Mouse (Mus musculus): ENCODE results near the gene Tead2. TPM values are rescaled to one million over a fixed set of nuclear protein-coding genes. Genes with fewer than 3 reads are reported as not detected.
A peak's percentile ranks its signal among the peaks of the same experiment; 100 is the strongest.

Tead2 gene
- polyA plus RNA-seq, 1 experiment from 2014 or later = 207 TPM

DNA sequence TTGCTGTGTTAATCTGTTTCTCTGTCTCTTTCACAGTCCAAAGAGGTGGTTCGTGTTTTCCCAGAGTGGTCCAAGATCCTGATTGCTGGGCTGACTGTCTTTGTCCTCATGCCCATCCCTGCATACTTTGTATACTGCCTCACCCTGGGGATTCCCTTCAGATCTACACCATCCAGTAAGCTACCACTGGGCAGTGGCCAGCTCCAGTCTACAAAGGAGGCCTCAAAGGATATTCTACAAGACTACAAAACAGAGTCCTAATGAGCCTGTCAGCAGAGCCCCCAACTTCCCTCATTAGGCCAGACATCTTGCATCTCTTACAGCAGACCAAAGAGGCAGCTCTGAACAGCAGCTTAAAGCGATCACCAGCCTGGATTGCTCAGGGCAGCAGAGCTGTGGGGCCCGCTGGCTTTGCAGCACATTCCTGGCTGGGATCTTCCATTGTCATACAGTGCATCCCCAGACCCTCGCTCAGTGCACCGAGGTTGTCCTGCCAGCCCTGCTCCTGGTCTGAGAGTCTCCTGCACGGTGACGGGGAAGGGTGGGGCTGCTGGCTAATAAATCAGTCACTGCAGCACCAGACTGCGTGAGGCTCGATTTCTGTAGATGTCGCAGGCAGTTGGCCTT lies 57.3 kb downstream of the Tead2 start:
- ATAC-seq (replicated peaks; ENCODE audit: low FRiP score) = no peak
- no peak overlapping the region for H3K9ac ChIP-seq
- H3K36me3 ChIP-seq = no peaks in the 10 kb centered on the region
- no peak overlapping the region for H3K4me2 ChIP-seq
- WGBS = 41% methylated on average over 10 of the region's 10 CpGs
- H3K4me3 ChIP-seq (replicated peaks) = no peak overlapping the region
- peaks cover 15% of the 10 kb centered on the region; the same call in 1 of the 2 replicates for H3K27me3 ChIP-seq
- H3K27ac ChIP-seq = no peak overlapping the region
- no peaks in the 10 kb centered on the region for H3K9me3 ChIP-seq (replicated peaks)
- peaks cover 11% of the 10 kb centered on the region for H3K4me1 ChIP-seq

DNA sequence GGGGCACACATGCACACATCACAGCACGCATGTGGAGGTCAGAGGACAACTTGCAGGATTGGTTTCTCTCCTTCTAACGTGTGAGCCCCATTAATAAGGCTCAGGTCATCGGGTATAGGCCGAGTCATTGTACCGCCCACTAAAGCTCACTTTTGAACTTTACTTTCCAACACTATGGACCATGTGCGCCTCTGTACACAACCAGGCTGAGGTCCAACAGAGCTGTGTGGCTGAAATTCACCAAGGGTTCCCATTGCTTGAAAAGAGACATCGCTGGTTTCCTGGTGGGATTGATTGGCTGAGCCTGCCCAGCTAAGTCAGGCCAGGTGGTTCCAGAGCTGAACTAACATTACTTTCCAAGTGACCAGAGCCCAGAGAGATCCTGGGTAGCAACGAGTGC lies 58.1 kb downstream of the Tead2 start:
- Histone ChIP-seq H3K27me3 (peaks cover 13% of the 10 kb centered on the region; the same call in 1 of the 2 replicates), H3K4me3 (replicated peaks) (no peak overlapping the region), H3K36me3 (no peaks in the 10 kb centered on the region), H3K27ac (no peak overlapping the region), H3K4me1 (peaks cover 9% of the 10 kb centered on the region), H3K4me2 (no peak overlapping the region), H3K9me3 (replicated peaks) (no peaks in the 10 kb centered on the region), H3K9ac (no peak overlapping the region)
- WGBS = 90% methylated on average over 8 of the region's 8 CpGs
- ATAC-seq (replicated peaks; ENCODE audit: low FRiP score) = no peak

DNA sequence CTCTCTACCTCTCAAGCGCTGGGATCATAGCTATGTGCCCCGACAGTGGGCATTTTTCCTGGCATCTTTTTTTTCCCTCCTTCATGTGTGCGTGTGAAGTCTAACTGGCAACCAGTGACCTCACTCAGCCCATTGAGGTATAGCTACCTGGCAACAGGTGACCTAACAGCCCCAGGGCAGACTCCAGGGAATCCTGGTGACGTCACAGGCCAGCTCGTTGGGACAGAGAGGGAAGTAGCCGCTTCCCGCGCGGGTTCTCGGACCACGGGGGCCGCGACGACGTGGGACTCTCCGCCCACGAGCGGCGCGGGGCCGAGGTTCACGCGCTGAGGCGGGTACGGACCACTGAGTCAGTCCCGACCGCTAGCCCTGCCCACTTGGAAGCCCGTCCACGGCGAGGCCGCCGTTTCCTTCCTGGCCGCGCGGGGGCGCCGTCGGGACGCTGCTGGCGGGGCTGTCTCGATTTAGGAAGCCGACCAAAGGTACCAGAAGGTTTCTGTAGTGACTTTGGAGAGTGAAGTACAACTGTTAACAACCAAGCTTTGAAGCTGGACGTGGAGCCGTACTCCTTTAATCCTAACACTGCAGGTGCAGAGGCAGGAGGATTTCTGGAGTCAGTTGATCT lies 61.7 kb downstream of the Tead2 start, which contains the start of gene Slc6a21:
Gene Slc6a21 (plus strand): TSS at position 378 of the 625 bp plus-strand sequence.
- WGBS = 7% methylated on average over 44 of the region's 44 CpGs
- H3K4me3 ChIP-seq (replicated peaks) = peak within 1 kb of the TSS; percentile 47
- no peaks in the 10 kb centered on the region for H3K36me3 ChIP-seq
- no peaks in the 10 kb centered on the region for H3K9me3 ChIP-seq (replicated peaks)
- peak within 1 kb of the TSS; percentile 81 for H3K4me2 ChIP-seq
- no peak within 1 kb of the TSS for H3K27ac ChIP-seq
- H3K9ac ChIP-seq = peak within 1 kb of the TSS; percentile 49
- ATAC-seq (replicated peaks; ENCODE audit: low FRiP score) = no peak; the same call in 1 of the 2 replicates
- peaks cover 9% of the 10 kb centered on the region for H3K4me1 ChIP-seq
- H3K27me3 ChIP-seq = peaks cover 6% of the 10 kb centered on the region; the same call in 1 of the 2 replicates

Small RNA genes lying within 50 kb of the gene (microRNA-seq; reads per million reads assigned to microRNA genes)
- gene Mir7055 = not detected

Other genes with a start within 250 kb of the Tead2 start
- 19.2 and 25.1 TPM in 2 replicates for gene Cpt1c, start 240.9 kb upstream of the Tead2 start, polyA plus RNA-seq (2015; fragmentation: Nextera tagmentation; extraction: Ambion mirVana)
- 704 and 710 TPM in 2 replicates for gene Prmt1, start 229.2 kb upstream of the Tead2 start, polyA plus RNA-seq (2015; fragmentation: Nextera tagmentation; extraction: Ambion mirVana)
- 86.4 and 90.4 TPM in 2 replicates for gene Irf3, start 218.1 kb upstream of the Tead2 start, polyA plus RNA-seq (2015; fragmentation: Nextera tagmentation; extraction: Ambion mirVana)
- gene Bcl2l12, start 217.0 kb upstream of the Tead2 start, polyA plus RNA-seq (2015; fragmentation: Nextera tagmentation; extraction: Ambion mirVana) = 60.7 and 66.5 TPM in 2 replicates
- gene Scaf1, start 199.4 kb upstream of the Tead2 start, polyA plus RNA-seq (2015; fragmentation: Nextera tagmentation; extraction: Ambion mirVana) = 35.5 and 40.1 TPM in 2 replicates
- 32.6 and 43.2 TPM in 2 replicates for gene Rras, start 197.8 kb upstream of the Tead2 start, polyA plus RNA-seq (2015; fragmentation: Nextera tagmentation; extraction: Ambion mirVana)
- 10.3 and 11.3 TPM in 2 replicates for gene Prr12, start 162.9 kb upstream of the Tead2 start, polyA plus RNA-seq (2015; fragmentation: Nextera tagmentation; extraction: Ambion mirVana)
- 71.5 and 79.5 TPM in 2 replicates for gene Nosip, start 153.3 kb upstream of the Tead2 start, polyA plus RNA-seq (2015; fragmentation: Nextera tagmentation; extraction: Ambion mirVana)
- 33.7 and 36.2 TPM in 2 replicates for gene Prrg2, start 153.1 kb upstream of the Tead2 start, polyA plus RNA-seq (2015; fragmentation: Nextera tagmentation; extraction: Ambion mirVana)
- gene Rcn3, start 123.5 kb upstream of the Tead2 start, polyA plus RNA-seq (2015; fragmentation: Nextera tagmentation; extraction: Ambion mirVana) = 322 and 362 TPM in 2 replicates
- gene Fcgrt, start 111.9 kb upstream of the Tead2 start, polyA plus RNA-seq (2015; fragmentation: Nextera tagmentation; extraction: Ambion mirVana) = 78.0 and 93.5 TPM in 2 replicates
- 1,536 and 1,655 TPM in 2 replicates for gene Rps11, start 91.3 kb upstream of the Tead2 start, polyA plus RNA-seq (2015; fragmentation: Nextera tagmentation; extraction: Ambion mirVana)
- gene Rpl13a, start 87.0 kb upstream of the Tead2 start, polyA plus RNA-seq (2015; fragmentation: Nextera tagmentation; extraction: Ambion mirVana) = 1,248 and 1,360 TPM in 2 replicates
- gene Gm45713, start 79.5 kb upstream of the Tead2 start, polyA plus RNA-seq (2015; fragmentation: Nextera tagmentation; extraction: Ambion mirVana) = 0.44 TPM in 1 of 2 replicates, not detected in the other
- 1.9 and 7.5 TPM in 2 replicates for gene Flt3l, start 79.3 kb upstream of the Tead2 start, polyA plus RNA-seq (2015; fragmentation: Nextera tagmentation; extraction: Ambion mirVana)
- 107 and 108 TPM in 2 replicates for gene Pih1d1, start 61.5 kb upstream of the Tead2 start, polyA plus RNA-seq (2015; fragmentation: Nextera tagmentation; extraction: Ambion mirVana)
- gene Aldh16a1, start 61.2 kb upstream of the Tead2 start, polyA plus RNA-seq (2015; fragmentation: Nextera tagmentation; extraction: Ambion mirVana) = 69.3 and 69.9 TPM in 2 replicates
- gene Slc17a7, start 51.8 kb upstream of the Tead2 start, polyA plus RNA-seq (2015; fragmentation: Nextera tagmentation; extraction: Ambion mirVana) = 0.14 and 0.30 TPM in 2 replicates
- gene Gfy, start 36.2 kb upstream of the Tead2 start, polyA plus RNA-seq (2015; fragmentation: Nextera tagmentation; extraction: Ambion mirVana) = not detected in 2 replicates
- gene Pth2, start 34.8 kb upstream of the Tead2 start, polyA plus RNA-seq (2015; fragmentation: Nextera tagmentation; extraction: Ambion mirVana) = not detected in 2 replicates
- 0.78 and 1.1 TPM in 2 replicates for gene Ccdc155, start 10.9 kb upstream of the Tead2 start, polyA plus RNA-seq (2015; fragmentation: Nextera tagmentation; extraction: Ambion mirVana)
- 0.97 and 1.4 TPM in 2 replicates for gene Dkkl1, start 3.6 kb upstream of the Tead2 start, polyA plus RNA-seq (2015; fragmentation: Nextera tagmentation; extraction: Ambion mirVana)
- gene Cd37, start 23.4 kb downstream of the Tead2 start, polyA plus RNA-seq (2015; fragmentation: Nextera tagmentation; extraction: Ambion mirVana) = 1.2 and 2.4 TPM in 2 replicates
- 0.10 and 0.23 TPM in 2 replicates for gene Slc6a16, start 25.3 kb downstream of the Tead2 start, polyA plus RNA-seq (2015; fragmentation: Nextera tagmentation; extraction: Ambion mirVana)
- gene Slc6a21, start 61.8 kb downstream of the Tead2 start, polyA plus RNA-seq (2015; fragmentation: Nextera tagmentation; extraction: Ambion mirVana) = not detected in 2 replicates
- 17.4 and 19.0 TPM in 2 replicates for gene Trpm4, start 118.0 kb downstream of the Tead2 start, polyA plus RNA-seq (2015; fragmentation: Nextera tagmentation; extraction: Ambion mirVana)
- 2.1 and 2.5 TPM in 2 replicates for gene Hrc, start 119.5 kb downstream of the Tead2 start, polyA plus RNA-seq (2015; fragmentation: Nextera tagmentation; extraction: Ambion mirVana)
- gene Ppfia3, start 151.3 kb downstream of the Tead2 start, polyA plus RNA-seq (2015; fragmentation: Nextera tagmentation; extraction: Ambion mirVana) = 6.7 and 7.5 TPM in 2 replicates
- 0.41 and 0.96 TPM in 2 replicates for gene Lin7b, start 154.8 kb downstream of the Tead2 start, polyA plus RNA-seq (2015; fragmentation: Nextera tagmentation; extraction: Ambion mirVana)
- 225 and 242 TPM in 2 replicates for gene Snrnp70, start 180.0 kb downstream of the Tead2 start, polyA plus RNA-seq (2015; fragmentation: Nextera tagmentation; extraction: Ambion mirVana)
- not detected in 2 replicates for gene Kcna7, start 189.9 kb downstream of the Tead2 start, polyA plus RNA-seq (2015; fragmentation: Nextera tagmentation; extraction: Ambion mirVana)
- gene Ntf5, start 197.9 kb downstream of the Tead2 start, polyA plus RNA-seq (2015; fragmentation: Nextera tagmentation; extraction: Ambion mirVana) = 1.1 and 1.4 TPM in 2 replicates
- gene Lhb, start 205.1 kb downstream of the Tead2 start, polyA plus RNA-seq (2015; fragmentation: Nextera tagmentation; extraction: Ambion mirVana) = not detected in 2 replicates
- 37.6 and 40.8 TPM in 2 replicates for gene Gys1, start 219.1 kb downstream of the Tead2 start, polyA plus RNA-seq (2015; fragmentation: Nextera tagmentation; extraction: Ambion mirVana)
- 165 and 167 TPM in 2 replicates for gene Ruvbl2, start 222.3 kb downstream of the Tead2 start, polyA plus RNA-seq (2015; fragmentation: Nextera tagmentation; extraction: Ambion mirVana)
- gene Ftl1, start 244.1 kb downstream of the Tead2 start, polyA plus RNA-seq (2015; fragmentation: Nextera tagmentation; extraction: Ambion mirVana) = 4,509 and 4,690 TPM in 2 replicates